Mouse (Mus musculus): ENCODE measurements around the gene Krtap22-2. TPM values are rescaled to one million over a fixed set of nuclear protein-coding genes. Genes with fewer than 3 reads are reported as not detected.
"Not testable (repeated sequence)": the region's sequence is repeated elsewhere in the genome, so short reads cannot be mapped to it uniquely, and the experiment has no call there.

Gene Krtap22-2
- total RNA-seq (2021): not detected in 2 replicates
- long read RNA-seq, experiment 1: 0 reads
- long read RNA-seq, experiment 2: 0 reads

DNA sequence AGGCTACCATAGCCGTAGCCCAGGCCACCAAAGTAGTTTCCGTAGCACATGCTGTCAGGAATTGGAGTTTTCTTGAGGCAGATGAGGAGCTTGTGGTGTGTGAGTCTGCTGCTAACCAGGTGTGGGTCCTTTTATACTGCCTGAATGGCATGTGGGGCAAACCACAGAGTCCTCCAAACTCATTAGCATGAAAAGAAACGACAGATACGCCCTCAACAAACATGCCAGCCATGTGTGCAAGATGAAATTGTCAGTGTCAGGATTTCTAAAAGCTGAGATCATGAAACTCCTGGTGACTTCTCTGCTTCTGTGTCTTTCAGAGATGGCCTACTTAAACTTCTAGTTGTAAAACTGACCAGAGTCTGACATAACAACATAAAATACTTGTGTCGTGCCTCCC, at the start of gene Krtap22-2:
Gene Krtap22-2 (minus strand): TSS at position 101 of the 400 bp plus-strand sequence.
- DNase-seq: no peak

DNA sequence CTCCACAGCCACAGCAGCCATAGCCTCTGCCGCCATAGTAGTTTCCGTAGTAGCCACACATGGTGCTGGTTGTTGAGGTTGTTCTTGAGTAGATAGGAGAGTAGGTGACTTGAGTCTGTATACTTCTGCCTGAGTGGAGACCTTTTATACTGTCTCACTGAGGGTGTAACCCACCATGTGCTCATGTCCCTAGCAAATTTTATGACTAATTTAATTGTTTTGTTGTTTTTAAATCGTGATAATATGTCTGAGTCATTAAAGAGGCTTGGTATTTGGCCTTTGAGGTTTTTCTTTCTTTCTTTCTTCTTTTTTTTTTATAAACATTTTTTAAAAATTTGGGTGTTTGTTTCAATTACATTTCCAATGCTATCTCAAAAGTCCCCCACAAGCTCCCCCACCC, 37.2 kb upstream of the Krtap22-2 start, which contains the start of gene Krtap6-5:
Gene Krtap6-5 (minus strand): TSS at position 101 of the 400 bp plus-strand sequence.
- DNase-seq: no peak

DNA sequence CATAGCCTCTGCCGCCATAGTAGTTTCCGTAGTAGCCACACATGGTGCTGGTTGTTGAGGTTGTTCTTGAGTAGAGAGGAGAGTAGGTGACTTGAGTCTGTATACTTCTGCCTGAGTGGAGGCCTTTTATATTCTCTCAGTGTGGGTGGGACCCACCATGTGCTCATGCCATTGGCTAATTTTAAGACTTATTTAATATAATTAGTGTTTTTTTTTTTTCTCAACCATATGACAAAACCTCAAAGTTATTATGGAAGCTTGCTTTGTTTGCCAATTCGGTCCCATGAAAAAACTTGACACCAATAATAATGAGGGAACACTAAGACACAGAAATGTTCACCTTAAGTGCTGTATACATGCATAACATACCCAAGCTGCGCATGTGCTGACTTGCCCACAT, 30.8 kb upstream of the Krtap22-2 start, which contains the start of gene Gm10228:
Gene Gm10228 (minus strand): TSS at position 101 of the 400 bp plus-strand sequence.
- not testable (repeated sequence) for DNase-seq

DNA sequence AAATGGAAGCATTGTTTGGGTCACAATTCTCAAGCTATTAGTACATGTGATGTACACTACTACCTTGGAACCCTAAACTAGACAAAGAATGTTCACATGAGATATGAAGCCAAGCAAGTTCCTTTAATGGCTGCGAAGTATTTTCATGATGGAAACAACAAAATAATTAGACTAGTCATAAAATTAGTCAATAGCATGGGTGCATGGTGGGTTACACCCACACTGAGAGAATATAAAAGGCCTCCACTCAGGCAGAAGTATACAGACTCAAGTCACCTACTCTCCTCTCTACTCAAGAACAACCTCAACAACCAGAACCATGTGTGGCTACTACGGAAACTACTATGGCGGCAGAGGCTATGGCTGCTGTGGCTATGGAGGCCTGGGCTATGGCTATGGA, 20.8 kb upstream of the Krtap22-2 start, which contains the start of gene Krtap6-1:
Gene Krtap6-1 (plus strand): TSS at position 301 of the 400 bp plus-strand sequence.
- DNase-seq: not testable (repeated sequence)

- DNase-seq: not testable (repeated sequence)
Observed at GRCm38 (mm10) chr16:89014984-89015383, 4.4 kb upstream of the Krtap22-2 start, which contains the start of gene Gm10229. Gene Gm10229 (plus strand): TSS chr16:89015284.

- no peak for DNase-seq
Observed at GRCm38 (mm10) chr16:89013973-89014372, 3.4 kb upstream of the Krtap22-2 start.

GRCm38 (mm10) chr16:88962773-88963172, 47.8 kb downstream of the Krtap22-2 start, which contains the start of gene Krtap16-3:
Gene Krtap16-3 (minus strand): TSS chr16:88962873.
- no peak for DNase-seq

Other genes starting within 250 kb of the Krtap22-2 start
- gene 2310057N15Rik, start 236.6 kb downstream of the Krtap22-2 start, total RNA-seq (2021): not detected in 2 replicates
- gene Gm5965, start 232.9 kb downstream of the Krtap22-2 start, total RNA-seq (2021): not detected in 2 replicates
- gene Gm20741, start 198.5 kb downstream of the Krtap22-2 start, total RNA-seq (2021): not detected in 2 replicates
- not detected in 2 replicates for gene Krtap15, start 190.5 kb downstream of the Krtap22-2 start, total RNA-seq (2021)
- gene Krtap14, start 184.6 kb downstream of the Krtap22-2 start, total RNA-seq (2021): not detected in 2 replicates
- gene Krtap19-1, start 141.3 kb downstream of the Krtap22-2 start, total RNA-seq (2021): not detected in 2 replicates
- not detected in 2 replicates for gene Krtap19-2, start 136.5 kb downstream of the Krtap22-2 start, total RNA-seq (2021)
- gene Krtap19-3, start 132.7 kb downstream of the Krtap22-2 start, total RNA-seq (2021): not detected in 2 replicates
- not detected in 2 replicates for gene Krtap19-4, start 125.7 kb downstream of the Krtap22-2 start, total RNA-seq (2021)
- gene Krtap19-5, start 114.3 kb downstream of the Krtap22-2 start, total RNA-seq (2021): not detected in 2 replicates
- gene Krtap19-9b, start 78.5 kb downstream of the Krtap22-2 start, total RNA-seq (2021): not detected in 2 replicates
- gene Krtap16-3, start 47.9 kb downstream of the Krtap22-2 start, total RNA-seq (2021): not detected in 2 replicates
- not detected in 2 replicates for gene Gm10229, start 4.5 kb upstream of the Krtap22-2 start, total RNA-seq (2021)
- not detected in 2 replicates for gene Krtap6-1, start 20.9 kb upstream of the Krtap22-2 start, total RNA-seq (2021)
- gene Gm10228, start 30.7 kb upstream of the Krtap22-2 start, total RNA-seq (2021): not detected in 2 replicates
- not detected in 2 replicates for gene Krtap6-5, start 37.1 kb upstream of the Krtap22-2 start, total RNA-seq (2021)
- not detected in 2 replicates for gene 1110025L11Rik, start 53.2 kb upstream of the Krtap22-2 start, total RNA-seq (2021)
- not detected in 2 replicates for gene Krtap6-3, start 73.3 kb upstream of the Krtap22-2 start, total RNA-seq (2021)
- not detected in 2 replicates for gene Gm6358, start 130.1 kb upstream of the Krtap22-2 start, total RNA-seq (2021)
- not detected in 2 replicates for gene Gm10061, start 140.3 kb upstream of the Krtap22-2 start, total RNA-seq (2021)
- gene Gm9789, start 147.2 kb upstream of the Krtap22-2 start, total RNA-seq (2021): not detected in 2 replicates
- not detected in 2 replicates for gene Gm7735, start 158.7 kb upstream of the Krtap22-2 start, total RNA-seq (2021)
- gene 1110057P08Rik, start 164.0 kb upstream of the Krtap22-2 start, total RNA-seq (2021): not detected in 2 replicates
- not detected in 2 replicates for gene Krtap20-2, start 195.1 kb upstream of the Krtap22-2 start, total RNA-seq (2021)

All from adrenal gland, postnatal 14 days (tissue).